Mouse (Mus musculus) forebrain, embryonic 16.5 days (tissue): ENCODE measurements around the gene Olfr1532-ps1. TPM values are rescaled to one million over a fixed set of nuclear protein-coding genes. Genes with fewer than 3 reads are reported as not detected.
"Not testable (repeated sequence)": the region's sequence is repeated elsewhere in the genome, so short reads cannot be mapped to it uniquely, and the experiment has no call there.

Experiments used
- ATAC-seq: fragments of 200-750 bp; cut with Nextera tagmentation; 2 replicates; pipeline ENCODE4 v1.8.0; 2017; ENCODE audit warnings: mild to moderate bottlenecking, moderate library complexity
- H3K27ac ChIP-seq: fragments of 300-500 bp; sonication (generic); 2 replicates; pipeline ENCODE4 v1.5.1; 2014; ENCODE audit warnings: low read length, control low read depth
- H3K27me3 ChIP-seq: fragments of 300-500 bp; sonication (generic); replicated peaks from 2 replicates; pipeline ENCODE4 v1.6.1; 2014; ENCODE audit warnings: low read length; ENCODE audit not compliant: control insufficient read depth, insufficient read depth
- H3K36me3 ChIP-seq: fragments of 300-500 bp; sonication (generic); 2 replicates; pipeline ENCODE4 v1.6.1; 2014; ENCODE audit not compliant: control insufficient read depth, insufficient read depth
- H3K4me1 ChIP-seq: fragments of 300-500 bp; sonication (generic); replicated peaks from 2 replicates; pipeline ENCODE4 v1.6.1; 2014; ENCODE audit warnings: low read length; ENCODE audit not compliant: control insufficient read depth, insufficient read depth
- H3K4me2 ChIP-seq: fragments of 300-500 bp; sonication (generic); 2 replicates; pipeline ENCODE4 v1.6.1; 2014; ENCODE audit warnings: mild to moderate bottlenecking, low read length, control low read depth
- H3K4me3 ChIP-seq: fragments of 300-500 bp; sonication (generic); replicated peaks from 2 replicates; pipeline ENCODE4 v1.5.1; 2014; ENCODE audit warnings: mild to moderate bottlenecking, low read length, control low read depth
- H3K9ac ChIP-seq: fragments of 300-500 bp; sonication (generic); replicated peaks from 2 replicates; pipeline ENCODE4 v1.6.1; 2014; ENCODE audit warnings: low read depth, low read length, control low read depth
- H3K9me3 ChIP-seq: fragments of 300-500 bp; sonication (generic); 2 replicates; pipeline ENCODE4 v1.6.1; 2016; ENCODE audit warnings: low read length; ENCODE audit not compliant: control insufficient read depth
- WGBS: fragments of 180-500 bp; shearing (Covaris S2); extraction: QIAGEN DNeasy Blood & Tissue Kit; methylation state at CpG from one replicate; pipeline ENCODE4 v1.1.7; 2014; 5-methylcytosine and 5-hydroxymethylcytosine counted together
- polyA plus RNA-seq: library from polyadenylated mRNA; unstranded; fragments of >200 nt; fragmentation: Nextera tagmentation; extraction: Ambion mirVana; gene quantifications from 2 replicates; pipeline ENCODE4 v1.2.1, GENCODE M21; 2015

Olfr1532-ps1 gene
- polyA plus RNA-seq, result not detected in 2 replicates

DNA sequence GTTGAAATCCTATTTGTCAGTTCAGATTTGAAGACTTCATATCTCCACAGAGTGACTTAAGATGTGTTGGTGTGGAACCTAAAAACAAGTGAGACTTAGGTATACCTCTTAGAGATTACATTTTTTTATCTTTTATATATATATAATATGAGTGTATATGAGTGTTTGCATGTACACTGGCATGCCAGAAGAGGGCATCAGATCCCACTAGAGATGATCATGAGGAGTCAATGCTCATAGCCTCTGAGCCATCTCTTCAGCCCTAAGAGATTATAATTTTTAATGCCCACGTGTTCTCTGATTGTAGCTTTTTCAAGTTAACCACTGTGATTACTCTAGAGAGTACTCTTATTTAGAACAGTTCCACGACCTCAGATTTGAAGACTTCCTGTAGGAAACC lies at the start of gene Olfr1532-ps1:
TSS of gene Olfr1532-ps1 (plus strand) at position 326 of the 400 bp plus-strand sequence.
- 73% methylated on average over 2 of the region's 2 CpGs for WGBS
- H3K9me3 ChIP-seq, result no peaks in the 10 kb centered on the region
- ATAC-seq, result no peak
- H3K36me3 ChIP-seq, result no peaks in the 10 kb centered on the region
- H3K4me2 ChIP-seq, result no peak within 1 kb of the TSS
- no peak within 1 kb of the TSS for H3K27ac ChIP-seq
- H3K4me3 ChIP-seq, result no peak within 1 kb of the TSS
- H3K4me1 ChIP-seq, result no peaks in the 10 kb centered on the region
- H3K27me3 ChIP-seq, result no peaks in the 10 kb centered on the region
- no peak within 1 kb of the TSS for H3K9ac ChIP-seq

DNA sequence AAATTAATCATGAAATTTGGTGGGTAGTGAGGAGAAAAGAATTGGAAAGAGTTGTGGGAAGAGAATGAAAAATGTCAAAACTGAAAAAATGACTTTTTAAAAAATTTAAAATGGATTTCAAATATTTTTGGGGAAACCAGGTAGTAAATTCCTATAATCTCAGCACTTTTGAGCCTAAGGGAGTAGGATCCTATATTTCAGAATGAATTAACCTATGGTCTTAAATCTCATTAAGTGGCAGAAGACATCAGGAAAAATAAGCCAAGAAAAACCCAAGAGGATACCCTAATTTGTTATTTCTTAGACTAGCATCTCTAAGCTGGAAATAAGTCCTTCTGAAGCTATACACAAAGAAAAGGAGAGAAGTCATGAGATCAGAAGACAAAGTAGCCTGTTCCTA lies 44.9 kb upstream of the Olfr1532-ps1 start, which contains the start of gene Olfr704:
TSS of gene Olfr704 (plus strand) at position 301 of the 400 bp plus-strand sequence.
- H3K4me3 ChIP-seq, result no peak within 1 kb of the TSS
- no peak within 1 kb of the TSS for H3K9ac ChIP-seq
- no peaks in the 10 kb centered on the region for H3K27me3 ChIP-seq
- no peaks in the 10 kb centered on the region for H3K4me1 ChIP-seq
- H3K9me3 ChIP-seq, result no peaks in the 10 kb centered on the region; the same call in 1 of the 2 replicates
- H3K27ac ChIP-seq, result no peak within 1 kb of the TSS
- no peak within 1 kb of the TSS for H3K4me2 ChIP-seq
- ATAC-seq, result no peak
- H3K36me3 ChIP-seq, result no peaks in the 10 kb centered on the region

DNA sequence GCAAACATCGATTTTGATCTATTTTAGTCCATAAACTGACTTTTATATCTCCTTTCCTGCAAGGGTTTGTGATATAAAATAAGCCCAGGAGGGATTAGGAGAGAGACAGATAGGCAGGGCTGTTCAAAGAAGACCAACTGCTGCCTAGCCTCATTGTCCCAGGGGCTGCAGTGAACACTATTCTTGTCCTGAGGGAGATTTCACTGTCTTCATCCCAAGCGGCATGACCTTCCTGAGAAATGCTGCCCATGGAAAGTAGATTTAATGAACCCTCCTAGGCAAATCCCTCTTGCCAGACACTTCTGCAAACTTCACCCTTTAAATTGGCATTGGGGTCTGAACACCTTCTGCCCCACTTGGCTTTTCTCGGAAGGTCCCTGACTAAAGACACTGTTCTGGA lies 31.0 kb upstream of the Olfr1532-ps1 start, which contains the start of gene Olfr705:
TSS of gene Olfr705 (minus strand) at position 101 of the 400 bp plus-strand sequence.
- H3K9ac ChIP-seq, result no peak within 1 kb of the TSS
- H3K36me3 ChIP-seq, result no peaks in the 10 kb centered on the region
- no peaks in the 10 kb centered on the region for H3K9me3 ChIP-seq
- no peak within 1 kb of the TSS for H3K4me2 ChIP-seq
- no peaks in the 10 kb centered on the region for H3K4me1 ChIP-seq
- H3K4me3 ChIP-seq, result no peak within 1 kb of the TSS
- no peak within 1 kb of the TSS for H3K27ac ChIP-seq
- no peak for ATAC-seq
- WGBS, result 80% methylated on average over 3 of the region's 3 CpGs
- no peaks in the 10 kb centered on the region for H3K27me3 ChIP-seq

DNA sequence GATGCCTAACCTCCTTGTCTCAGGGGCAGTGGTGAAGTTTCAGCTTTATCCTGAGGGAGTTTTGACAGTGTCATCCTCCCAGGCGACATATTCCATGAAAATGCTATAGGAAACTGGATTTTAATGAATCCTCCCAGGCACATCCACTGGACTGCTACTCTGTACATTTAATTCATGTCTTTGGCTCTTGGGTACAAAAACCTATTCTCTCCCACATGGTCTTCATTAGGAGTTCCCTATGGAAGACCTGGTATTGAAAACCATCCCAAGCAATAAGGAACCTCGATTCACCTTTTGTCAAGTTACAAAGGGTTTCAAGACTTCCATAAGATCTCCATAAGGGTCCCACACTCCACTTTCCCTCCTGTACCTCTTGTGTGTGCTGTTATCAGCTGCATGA lies 19.7 kb upstream of the Olfr1532-ps1 start, which contains the start of gene Olfr706:
TSS of gene Olfr706 (minus strand) at position 101 of the 400 bp plus-strand sequence.
- no peaks in the 10 kb centered on the region for H3K36me3 ChIP-seq
- H3K4me2 ChIP-seq, result no peak within 1 kb of the TSS
- no peaks in the 10 kb centered on the region for H3K9me3 ChIP-seq
- WGBS, result 84% methylated on average over 2 of the region's 2 CpGs
- H3K9ac ChIP-seq, result no peak within 1 kb of the TSS
- no peak for ATAC-seq
- no peak within 1 kb of the TSS for H3K27ac ChIP-seq
- H3K4me3 ChIP-seq, result no peak within 1 kb of the TSS
- H3K27me3 ChIP-seq, result no peaks in the 10 kb centered on the region
- H3K4me1 ChIP-seq, result no peaks in the 10 kb centered on the region

DNA sequence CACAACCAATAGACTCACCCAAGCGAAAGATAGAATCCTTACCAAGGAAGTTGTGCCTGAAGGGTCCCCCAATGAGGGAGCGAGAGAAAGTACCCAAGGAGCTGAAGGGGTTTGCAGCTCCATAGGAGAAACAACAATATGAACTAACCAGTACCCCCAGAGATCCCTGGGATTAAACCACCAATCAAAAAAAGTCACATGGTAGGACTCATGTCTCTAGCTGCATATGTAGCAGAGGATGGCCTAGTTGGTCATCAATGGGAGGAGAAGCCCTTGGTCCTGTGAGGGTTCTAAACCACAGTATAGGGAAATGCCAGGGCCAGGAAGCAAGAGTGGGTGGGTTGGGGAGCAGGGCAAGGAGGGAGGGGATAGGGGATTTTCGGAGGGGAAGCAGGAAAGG lies 6.7 kb upstream of the Olfr1532-ps1 start, which contains the start of gene Olfr707:
TSS of gene Olfr707 (minus strand) at position 101 of the 400 bp plus-strand sequence.
- H3K4me3 ChIP-seq, H3K4me2 ChIP-seq, H3K36me3 ChIP-seq, H3K4me1 ChIP-seq, H3K9ac ChIP-seq, H3K27ac ChIP-seq, H3K9me3 ChIP-seq, H3K27me3 ChIP-seq, ATAC-seq: not testable (repeated sequence)
- 84% methylated on average over 3 of the region's 3 CpGs for WGBS

DNA sequence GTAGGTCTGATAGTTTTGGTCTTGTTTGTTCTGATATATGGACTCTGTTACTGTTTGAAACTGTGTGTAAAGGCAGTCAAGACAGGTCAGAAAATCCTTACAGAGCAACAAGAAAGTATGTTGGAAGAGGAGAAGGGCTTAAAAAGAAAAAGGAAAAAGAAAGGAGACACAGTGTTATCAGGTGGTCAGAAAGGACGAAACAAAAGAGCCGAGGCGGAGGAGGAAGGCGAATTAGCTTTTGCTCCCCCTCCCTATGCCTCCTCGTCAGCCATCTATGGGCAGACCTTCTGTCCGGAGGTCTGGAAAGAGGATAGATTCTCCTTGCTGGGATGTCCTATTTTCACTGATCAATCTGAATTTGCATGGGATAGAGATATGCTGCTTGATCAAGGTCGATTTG lies 13.2 kb downstream of the Olfr1532-ps1 start:
- not testable (repeated sequence) for H3K4me2 ChIP-seq, H3K9ac ChIP-seq, H3K9me3 ChIP-seq, ATAC-seq, H3K27me3 ChIP-seq, H3K36me3 ChIP-seq, H3K4me3 ChIP-seq, H3K27ac ChIP-seq, H3K4me1 ChIP-seq
- WGBS, result 76% methylated on average over 2 of the region's 7 CpGs

DNA sequence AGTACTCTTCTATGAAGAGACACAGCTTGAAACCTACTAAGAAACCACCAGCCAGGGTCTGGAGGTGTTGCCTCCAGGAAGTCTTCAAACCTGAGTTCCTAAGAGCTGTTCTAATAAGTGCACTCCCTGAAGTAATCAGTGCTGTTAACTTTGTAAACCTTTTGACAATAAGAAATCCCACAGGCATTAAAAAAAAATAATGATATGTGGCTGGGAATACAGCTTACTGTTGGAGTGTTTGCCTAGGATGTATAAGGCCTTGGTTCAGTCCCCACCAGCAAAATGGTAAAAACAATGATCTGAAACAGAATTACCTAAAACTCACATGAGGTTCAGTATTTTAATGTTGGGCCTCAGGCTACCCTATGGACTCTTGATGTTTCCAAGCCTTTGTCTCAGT lies 24.3 kb downstream of the Olfr1532-ps1 start, which contains the start of gene Olfr709-ps1:
TSS of gene Olfr709-ps1 (minus strand) at position 101 of the 400 bp plus-strand sequence.
- H3K27me3 ChIP-seq, result no peaks in the 10 kb centered on the region
- no peak for ATAC-seq
- no peaks in the 10 kb centered on the region for H3K9me3 ChIP-seq
- no peak within 1 kb of the TSS for H3K27ac ChIP-seq
- no peak within 1 kb of the TSS for H3K4me2 ChIP-seq
- no peaks in the 10 kb centered on the region for H3K4me1 ChIP-seq
- H3K4me3 ChIP-seq, result no peak within 1 kb of the TSS
- no peaks in the 10 kb centered on the region for H3K36me3 ChIP-seq
- no peak within 1 kb of the TSS for H3K9ac ChIP-seq

DNA sequence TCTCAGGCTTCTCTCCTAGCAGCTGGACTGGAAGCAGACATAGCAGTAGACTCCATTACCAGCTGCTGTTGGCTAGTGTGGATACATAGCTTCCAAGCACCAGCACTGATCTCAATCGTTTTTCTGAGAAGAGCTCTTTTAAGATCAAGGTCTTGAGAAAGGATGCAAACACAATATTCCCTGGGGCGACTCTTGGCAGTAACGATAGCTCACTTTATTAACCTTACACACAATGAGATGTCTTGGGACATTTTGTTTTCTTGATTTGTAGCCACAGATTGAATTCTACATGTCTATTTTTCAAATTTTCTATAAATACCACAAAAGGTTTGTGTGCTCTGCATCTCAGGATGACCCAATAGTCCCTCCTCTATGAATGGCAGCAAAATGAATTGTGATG lies 40.4 kb downstream of the Olfr1532-ps1 start, which contains the start of gene Olfr710:
TSS of gene Olfr710 (minus strand) at position 101 of the 400 bp plus-strand sequence.
- 83% methylated on average over 3 of the region's 3 CpGs for WGBS
- H3K9me3 ChIP-seq, result no peaks in the 10 kb centered on the region
- H3K4me3 ChIP-seq, result no peak within 1 kb of the TSS
- H3K27ac ChIP-seq, result no peak within 1 kb of the TSS
- no peaks in the 10 kb centered on the region for H3K27me3 ChIP-seq
- no peaks in the 10 kb centered on the region for H3K36me3 ChIP-seq
- H3K9ac ChIP-seq, result no peak within 1 kb of the TSS
- no peak for ATAC-seq
- no peak within 1 kb of the TSS for H3K4me2 ChIP-seq
- no peaks in the 10 kb centered on the region for H3K4me1 ChIP-seq

DNA sequence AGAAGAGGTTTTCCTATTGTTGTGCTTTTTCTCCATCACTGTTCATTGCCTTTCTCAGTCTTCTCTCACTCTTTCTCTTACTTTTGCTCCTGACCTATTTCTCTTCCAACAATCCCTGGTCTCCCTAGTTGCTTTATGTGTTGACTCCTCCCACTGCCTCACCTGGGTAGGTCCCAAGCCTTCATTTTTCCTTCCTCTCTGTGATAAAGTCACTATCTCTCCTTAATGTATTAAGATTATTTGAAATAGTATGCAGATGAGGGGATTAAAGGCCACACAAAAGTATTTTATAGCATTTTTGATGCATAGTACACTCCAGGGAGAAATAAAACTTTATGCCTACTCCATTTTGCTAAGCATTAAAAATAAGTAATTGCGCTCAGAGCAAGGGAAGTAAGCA lies 56.0 kb downstream of the Olfr1532-ps1 start, which contains the start of gene Olfr6:
TSS of gene Olfr6 (minus strand) at position 101 of the 400 bp plus-strand sequence.
- H3K4me3 ChIP-seq, result no peak within 1 kb of the TSS
- H3K4me1 ChIP-seq, result no peaks in the 10 kb centered on the region
- H3K9me3 ChIP-seq, result no peaks in the 10 kb centered on the region
- no peak within 1 kb of the TSS for H3K4me2 ChIP-seq
- WGBS, result 89% methylated on average over 1 of the region's 1 CpGs
- no peaks in the 10 kb centered on the region for H3K36me3 ChIP-seq
- no peak within 1 kb of the TSS for H3K27ac ChIP-seq
- H3K27me3 ChIP-seq, result no peaks in the 10 kb centered on the region
- H3K9ac ChIP-seq, result no peak within 1 kb of the TSS
- no peak for ATAC-seq
